Mouse (Mus musculus): ENCODE results near the gene Lats1. TPM values are rescaled to one million over a fixed set of nuclear protein-coding genes. Genes with fewer than 3 reads are reported as not detected.

Lats1 gene
- polyA plus RNA-seq, 1 experiment from 2014 or later = 15.1 TPM

- no peak overlapping the region for H3K27ac ChIP-seq (ENCODE audit: low read depth, low read length)
- no peak overlapping the region for H3K4me3 ChIP-seq (ENCODE audit: low read depth, low read length)
- no peaks in the 10 kb centered on the region for H3K4me1 ChIP-seq (replicated peaks; ENCODE audit: control insufficient read depth, insufficient read depth, low read length)
- H3K9me3 ChIP-seq (ENCODE audit: control insufficient read depth, low read length) = no peaks in the 10 kb centered on the region
- H3K4me2 ChIP-seq (ENCODE audit: low read depth, low read length, severe bottlenecking) = no peak overlapping the region
- 91% methylated on average over 5 of the region's 5 CpGs for WGBS
- no peaks in the 10 kb centered on the region for H3K27me3 ChIP-seq (ENCODE audit: control insufficient read depth, insufficient read depth, low read length)
- no peak for ATAC-seq (replicated peaks; ENCODE audit: low FRiP score)
- no peak overlapping the region for H3K9ac ChIP-seq (ENCODE audit: low read length)
- H3K36me3 ChIP-seq (ENCODE audit: control insufficient read depth, insufficient read depth, low read length) = peaks cover 3% of the 10 kb centered on the region; the same call in 1 of the 2 replicates
- DNase-seq (ENCODE audit: low spot score) = no peak
These were observed 29.1 kb downstream of the Lats1 start for GRCm38 (mm10) chr10:7710121-7710520.

GRCm38 (mm10) chr10:7712506-7712905 lies 31.5 kb downstream of the Lats1 start:
- no peak for ATAC-seq (replicated peaks; ENCODE audit: low FRiP score)
- Histone ChIP-seq H3K4me3 (ENCODE audit: low read depth, low read length) (no peak overlapping the region), H3K9me3 (ENCODE audit: control insufficient read depth, low read length) (no peaks in the 10 kb centered on the region), H3K36me3 (ENCODE audit: control insufficient read depth, insufficient read depth, low read length) (peaks cover 3% of the 10 kb centered on the region; the same call in 1 of the 2 replicates), H3K4me2 (ENCODE audit: low read depth, low read length, severe bottlenecking) (no peak overlapping the region), H3K4me1 (replicated peaks; ENCODE audit: control insufficient read depth, insufficient read depth, low read length) (no peaks in the 10 kb centered on the region), H3K27me3 (ENCODE audit: control insufficient read depth, insufficient read depth, low read length) (no peaks in the 10 kb centered on the region), H3K27ac (ENCODE audit: low read depth, low read length) (no peak overlapping the region), H3K9ac (ENCODE audit: low read length) (no peak overlapping the region)
- DNase-seq (ENCODE audit: low spot score) = no peak
- WGBS = 95% methylated on average over 13 of the region's 13 CpGs

GRCm38 (mm10) chr10:7715056-7715455 lies 34.0 kb downstream of the Lats1 start:
- Histone ChIP-seq H3K36me3 (ENCODE audit: control insufficient read depth, insufficient read depth, low read length) (peaks cover 3% of the 10 kb centered on the region; the same call in 1 of the 2 replicates), H3K27me3 (ENCODE audit: control insufficient read depth, insufficient read depth, low read length) (no peaks in the 10 kb centered on the region), H3K4me3 (ENCODE audit: low read depth, low read length) (no peak overlapping the region), H3K27ac (ENCODE audit: low read depth, low read length) (no peak overlapping the region), H3K4me2 (ENCODE audit: low read depth, low read length, severe bottlenecking) (no peak overlapping the region), H3K9me3 (ENCODE audit: control insufficient read depth, low read length) (no peaks in the 10 kb centered on the region), H3K4me1 (replicated peaks; ENCODE audit: control insufficient read depth, insufficient read depth, low read length) (no peaks in the 10 kb centered on the region), H3K9ac (ENCODE audit: low read length) (no peak overlapping the region)
- DNase-seq (ENCODE audit: low spot score) (no peak), ATAC-seq (replicated peaks; ENCODE audit: low FRiP score) (no peak)
- WGBS = 85% methylated on average over 7 of the region's 7 CpGs

- Histone ChIP-seq H3K27me3 (ENCODE audit: control insufficient read depth, insufficient read depth, low read length) (no peaks in the 10 kb centered on the region), H3K9me3 (ENCODE audit: control insufficient read depth, low read length) (no peaks in the 10 kb centered on the region), H3K4me3 (ENCODE audit: low read depth, low read length) (peak within 1 kb of the TSS; percentile 69), H3K4me2 (ENCODE audit: low read depth, low read length, severe bottlenecking) (peak within 1 kb of the TSS; percentile 80), H3K4me1 (replicated peaks; ENCODE audit: control insufficient read depth, insufficient read depth, low read length) (no peaks in the 10 kb centered on the region; the same call in 1 of the 2 replicates), H3K9ac (ENCODE audit: low read length) (peak within 1 kb of the TSS; percentile 77), H3K27ac (ENCODE audit: low read depth, low read length) (0 out of 2 replicates have a peak within 1 kb of the TSS, but pooled peaks have one; percentile 15), H3K36me3 (ENCODE audit: control insufficient read depth, insufficient read depth, low read length) (no peaks in the 10 kb centered on the region)
- DNase-seq (ENCODE audit: low spot score) (peak; percentile 96), ATAC-seq (replicated peaks; ENCODE audit: low FRiP score) (peak; percentile 99)
- WGBS = under 1% methylated on average over 49 of the region's 49 CpGs
These were observed 44.9 kb downstream of the Lats1 start, which contains the start of gene Katna1 for GRCm38 (mm10) chr10:7725751-7726500. Katna1 (plus strand) TSS chr10:7726000.

- Histone ChIP-seq H3K27ac (ENCODE audit: low read depth, low read length) (0 out of 2 replicates have a peak overlapping the region, but pooled peaks have one; percentile 15), H3K36me3 (ENCODE audit: control insufficient read depth, insufficient read depth, low read length) (no peaks in the 10 kb centered on the region), H3K4me3 (ENCODE audit: low read depth, low read length) (peak overlapping the region; percentile 69), H3K4me2 (ENCODE audit: low read depth, low read length, severe bottlenecking) (peak overlapping the region; percentile 80), H3K27me3 (ENCODE audit: control insufficient read depth, insufficient read depth, low read length) (no peaks in the 10 kb centered on the region), H3K4me1 (replicated peaks; ENCODE audit: control insufficient read depth, insufficient read depth, low read length) (no peaks in the 10 kb centered on the region; the same call in 1 of the 2 replicates), H3K9me3 (ENCODE audit: control insufficient read depth, low read length) (no peaks in the 10 kb centered on the region), H3K9ac (ENCODE audit: low read length) (peak overlapping the region; percentile 77)
- WGBS = under 1% methylated on average over 8 of the region's 8 CpGs
- no peak for DNase-seq (ENCODE audit: low spot score)
- ATAC-seq (replicated peaks; ENCODE audit: low FRiP score) = no peak
These were observed 45.4 kb downstream of the Lats1 start for GRCm38 (mm10) chr10:7726501-7726812.

- Histone ChIP-seq H3K9ac (ENCODE audit: low read length) (0 out of 2 replicates have a peak overlapping the region, but pooled peaks have one; percentile 3), H3K4me3 (ENCODE audit: low read depth, low read length) (peak overlapping the region; percentile 69), H3K27me3 (ENCODE audit: control insufficient read depth, insufficient read depth, low read length) (no peaks in the 10 kb centered on the region), H3K4me2 (ENCODE audit: low read depth, low read length, severe bottlenecking) (peak overlapping the region; percentile 80), H3K36me3 (ENCODE audit: control insufficient read depth, insufficient read depth, low read length) (no peaks in the 10 kb centered on the region), H3K9me3 (ENCODE audit: control insufficient read depth, low read length) (no peaks in the 10 kb centered on the region), H3K27ac (ENCODE audit: low read depth, low read length) (no peak overlapping the region), H3K4me1 (replicated peaks; ENCODE audit: control insufficient read depth, insufficient read depth, low read length) (no peaks in the 10 kb centered on the region; the same call in 1 of the 2 replicates)
- ATAC-seq (replicated peaks; ENCODE audit: low FRiP score) = no peak
- WGBS = 31% methylated on average over 3 of the region's 3 CpGs
- no peak for DNase-seq (ENCODE audit: low spot score)
These were observed 46.0 kb downstream of the Lats1 start for GRCm38 (mm10) chr10:7727011-7727410.

- DNase-seq (ENCODE audit: low spot score) = no peak
- H3K4me3 ChIP-seq (ENCODE audit: low read depth, low read length) = no peak overlapping the region
These were observed 50.6 kb downstream of the Lats1 start for GRCm38 (mm10) chr10:7731582-7731981.

GRCm38 (mm10) chr10:7737122-7737521 lies 56.1 kb downstream of the Lats1 start:
- no peak overlapping the region for H3K9ac ChIP-seq (ENCODE audit: low read length)
- ATAC-seq (replicated peaks; ENCODE audit: low FRiP score) (no peak), DNase-seq (ENCODE audit: low spot score) (no peak)
- no peak overlapping the region for H3K27ac ChIP-seq (ENCODE audit: low read depth, low read length)
- H3K4me2 ChIP-seq (ENCODE audit: low read depth, low read length, severe bottlenecking) = no peak overlapping the region
- no peaks in the 10 kb centered on the region for H3K9me3 ChIP-seq (ENCODE audit: control insufficient read depth, low read length)
- H3K36me3 ChIP-seq (ENCODE audit: control insufficient read depth, insufficient read depth, low read length) = no peaks in the 10 kb centered on the region
- no peak overlapping the region for H3K4me3 ChIP-seq (ENCODE audit: low read depth, low read length)
- H3K4me1 ChIP-seq (replicated peaks; ENCODE audit: control insufficient read depth, insufficient read depth, low read length) = no peaks in the 10 kb centered on the region
- no peaks in the 10 kb centered on the region for H3K27me3 ChIP-seq (ENCODE audit: control insufficient read depth, insufficient read depth, low read length)

More at GRCm38 (mm10) chr10:7731582-7731981, 50.6 kb downstream of the Lats1 start:
- no peaks in the 10 kb centered on the region; the same call in 1 of the 2 replicates for H3K4me1 ChIP-seq (replicated peaks; ENCODE audit: control insufficient read depth, insufficient read depth, low read length)
- no peaks in the 10 kb centered on the region for H3K27me3 ChIP-seq (ENCODE audit: control insufficient read depth, insufficient read depth, low read length)
- H3K36me3 ChIP-seq (ENCODE audit: control insufficient read depth, insufficient read depth, low read length) = no peaks in the 10 kb centered on the region
- no peak for ATAC-seq (replicated peaks; ENCODE audit: low FRiP score)
- H3K27ac ChIP-seq (ENCODE audit: low read depth, low read length) = no peak overlapping the region
- no peak overlapping the region for H3K4me2 ChIP-seq (ENCODE audit: low read depth, low read length, severe bottlenecking)
- no peak overlapping the region for H3K9ac ChIP-seq (ENCODE audit: low read length)
- no peaks in the 10 kb centered on the region for H3K9me3 ChIP-seq (ENCODE audit: control insufficient read depth, low read length)

GRCm38 (mm10) chr10:7737914-7738313 lies 56.9 kb downstream of the Lats1 start:
- H3K9ac ChIP-seq (ENCODE audit: low read length) = no peak overlapping the region
- WGBS = 77% methylated on average over 3 of the region's 3 CpGs
- H3K4me2 ChIP-seq (ENCODE audit: low read depth, low read length, severe bottlenecking) = no peak overlapping the region
- H3K4me1 ChIP-seq (replicated peaks; ENCODE audit: control insufficient read depth, insufficient read depth, low read length) = no peaks in the 10 kb centered on the region
- no peak overlapping the region for H3K4me3 ChIP-seq (ENCODE audit: low read depth, low read length)
- DNase-seq (ENCODE audit: low spot score) (no peak), ATAC-seq (replicated peaks; ENCODE audit: low FRiP score) (no peak)
- no peaks in the 10 kb centered on the region for H3K36me3 ChIP-seq (ENCODE audit: control insufficient read depth, insufficient read depth, low read length)
- no peaks in the 10 kb centered on the region for H3K27me3 ChIP-seq (ENCODE audit: control insufficient read depth, insufficient read depth, low read length)
- no peaks in the 10 kb centered on the region for H3K9me3 ChIP-seq (ENCODE audit: control insufficient read depth, low read length)
- no peak overlapping the region for H3K27ac ChIP-seq (ENCODE audit: low read depth, low read length)
